Mouse (Mus musculus): ENCODE measurements at regions not wholly inside any gene's neighbourhood (a gene's known extent, or its start where the extent isn't known, plus 50 kb on each side); places are given as distances from the start of the nearest gene placed in this dataset.

DNA sequence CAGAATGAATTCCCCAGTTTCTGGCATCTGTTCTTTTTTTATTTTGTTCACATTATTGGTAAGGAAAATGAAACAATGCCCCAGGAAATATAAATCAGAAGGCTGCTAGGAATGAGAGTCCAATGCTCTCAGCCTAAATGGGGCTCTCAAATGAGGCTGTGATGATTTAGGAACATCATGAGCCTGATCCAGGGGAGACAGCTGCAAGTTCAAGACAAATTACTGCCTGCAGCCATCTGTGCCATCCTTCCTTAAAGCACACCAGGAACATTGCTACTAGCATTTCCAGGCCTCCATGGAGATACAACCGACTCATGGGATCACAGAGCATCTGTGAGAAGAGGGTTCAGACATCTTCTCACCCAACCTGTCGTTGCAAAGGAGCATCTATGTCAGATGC is 219.6 kb downstream of the Cep170 start:
- H3K4me3 ChIP-seq (ENCODE audit: low read depth, low read length), result no peak overlapping the region
- WGBS, result 53% methylated on average over 2 of the region's 2 CpGs
- no peaks in the 10 kb centered on the region for H3K4me1 ChIP-seq (ENCODE audit: control insufficient read depth, insufficient read depth, insufficient read length, low read length)
- H3K36me3 ChIP-seq (ENCODE audit: control insufficient read depth, insufficient read depth, low read length), result no peaks in the 10 kb centered on the region
- H3K27ac ChIP-seq (ENCODE audit: insufficient read depth, low read depth, low read length), result no peak overlapping the region
- TF ChIP-seq POLR2A (IDR thresholded peaks at IDR 0.05; ENCODE audit: low read depth, low read length), result no peak
- no peak for TF ChIP-seq CTCF (IDR thresholded peaks at IDR 0.05; ENCODE audit: extremely low read depth, insufficient read length, insufficient replicate concordance, low read depth, low read length)
- H3K27me3 ChIP-seq (ENCODE audit: control insufficient read depth, insufficient read depth, low read length), result no peaks in the 10 kb centered on the region

DNA sequence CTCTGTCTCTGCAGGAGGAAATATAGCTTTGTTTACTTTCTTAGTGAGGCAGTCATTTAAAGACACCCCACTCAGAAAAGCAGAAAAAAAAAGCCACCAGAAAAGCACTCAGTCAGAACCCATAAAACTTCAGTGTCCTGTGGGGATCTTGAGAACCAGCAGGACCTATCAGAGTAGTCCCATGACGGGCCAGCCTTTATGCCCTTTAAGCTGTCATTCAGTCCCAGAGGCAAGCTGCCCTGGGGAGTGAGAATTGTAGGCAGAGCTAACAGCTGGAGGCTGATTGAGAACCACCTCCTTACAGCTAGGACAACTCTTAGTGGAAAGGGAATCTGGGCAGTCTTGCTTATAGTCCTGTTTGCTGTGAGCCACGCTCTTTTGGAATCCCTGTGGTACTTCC is 225.7 kb downstream of the Cep170 start:
- 41% methylated on average over 2 of the region's 2 CpGs for WGBS
- Histone ChIP-seq H3K4me1 (ENCODE audit: control insufficient read depth, insufficient read depth, insufficient read length, low read length) (no peaks in the 10 kb centered on the region), H3K27me3 (ENCODE audit: control insufficient read depth, insufficient read depth, low read length) (no peaks in the 10 kb centered on the region), H3K36me3 (ENCODE audit: control insufficient read depth, insufficient read depth, low read length) (no peaks in the 10 kb centered on the region), H3K4me3 (ENCODE audit: low read depth, low read length) (no peak overlapping the region), H3K27ac (ENCODE audit: insufficient read depth, low read depth, low read length) (no peak overlapping the region)
- no peak for TF ChIP-seq CTCF (IDR thresholded peaks at IDR 0.05; ENCODE audit: extremely low read depth, insufficient read length, insufficient replicate concordance, low read depth, low read length)
- no peak for TF ChIP-seq POLR2A (IDR thresholded peaks at IDR 0.05; ENCODE audit: low read depth, low read length)

DNA sequence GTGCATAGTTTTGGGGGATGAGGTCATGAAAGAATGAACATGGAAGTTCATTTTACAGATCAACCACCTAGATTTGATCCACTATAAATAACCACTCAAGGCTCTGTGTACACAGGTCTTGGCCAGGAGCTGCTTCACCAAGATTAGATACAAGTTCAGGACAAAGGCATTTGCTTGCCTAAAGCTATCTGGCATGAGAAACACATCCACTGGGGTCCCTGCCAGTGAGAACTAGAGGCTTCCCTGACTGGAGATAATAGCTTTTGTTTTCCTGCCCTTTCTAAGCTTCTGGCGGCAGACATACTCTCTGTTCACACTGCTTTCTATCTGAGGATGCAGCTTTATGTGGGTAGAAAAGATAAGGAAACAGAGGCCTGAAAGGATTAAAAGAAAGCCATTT is 240.2 kb downstream of the Cep170 start:
- Histone ChIP-seq H3K36me3 (ENCODE audit: control insufficient read depth, insufficient read depth, low read length) (no peaks in the 10 kb centered on the region), H3K4me1 (ENCODE audit: control insufficient read depth, insufficient read depth, insufficient read length, low read length) (no peaks in the 10 kb centered on the region), H3K27me3 (ENCODE audit: control insufficient read depth, insufficient read depth, low read length) (no peaks in the 10 kb centered on the region), H3K27ac (ENCODE audit: insufficient read depth, low read depth, low read length) (no peak overlapping the region), H3K4me3 (ENCODE audit: low read depth, low read length) (no peak overlapping the region)
- WGBS, result 43% methylated on average over 1 of the region's 1 CpGs
- TF ChIP-seq CTCF (IDR thresholded peaks at IDR 0.05; ENCODE audit: extremely low read depth, insufficient read length, insufficient replicate concordance, low read depth, low read length), result no peak
- no peak for TF ChIP-seq POLR2A (IDR thresholded peaks at IDR 0.05; ENCODE audit: low read depth, low read length)

DNA sequence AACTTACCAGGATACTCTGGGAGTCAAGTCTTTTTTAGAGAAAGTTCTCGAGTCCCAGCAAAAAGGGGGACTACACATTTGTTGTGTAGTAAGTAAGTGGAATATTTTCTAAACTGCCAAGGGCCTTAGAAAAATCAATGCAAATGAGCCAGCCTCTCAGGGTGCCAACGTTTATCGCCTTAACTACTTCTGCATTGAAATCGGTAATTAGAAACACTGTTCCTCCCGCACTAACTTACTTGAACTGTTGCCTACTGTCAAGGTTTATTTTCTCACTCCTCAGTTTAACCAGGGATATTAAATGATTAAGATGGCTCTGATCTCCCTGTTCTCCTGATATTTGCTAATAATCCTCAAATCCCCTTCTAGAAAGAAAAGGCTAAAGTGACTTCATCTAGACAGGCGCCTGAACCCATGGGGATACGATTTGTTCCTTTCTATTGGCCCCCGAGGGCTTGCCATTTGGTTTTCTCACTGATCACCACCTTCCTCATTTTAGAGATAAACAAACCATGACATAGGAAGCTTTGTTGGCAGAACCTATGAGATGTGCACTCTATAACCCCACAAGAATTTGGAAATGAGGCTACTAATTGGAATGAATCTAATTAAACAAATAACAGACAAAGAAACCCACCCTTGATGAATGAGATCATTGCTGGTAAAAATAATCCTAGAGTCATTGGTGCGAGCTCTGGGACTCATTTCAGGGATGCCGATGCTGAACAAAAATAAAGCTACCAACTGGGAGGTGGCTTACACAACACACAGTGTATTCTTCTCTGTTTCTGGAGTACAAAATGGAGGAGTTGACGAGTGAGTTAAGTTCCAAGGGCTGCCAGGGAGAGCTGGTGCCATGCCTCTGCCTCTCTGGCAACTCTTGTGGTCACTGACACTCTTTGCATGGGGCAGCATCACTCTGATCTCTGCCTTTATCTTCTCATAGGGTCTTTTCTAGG is 255.1 kb downstream of the Cep170 start:
- no peak overlapping the region for H3K27ac ChIP-seq (ENCODE audit: insufficient read depth, low read depth, low read length)
- H3K4me3 ChIP-seq (ENCODE audit: low read depth, low read length), result no peak overlapping the region
- no peaks in the 10 kb centered on the region for H3K27me3 ChIP-seq (ENCODE audit: control insufficient read depth, insufficient read depth, low read length)
- TF ChIP-seq CTCF (IDR thresholded peaks at IDR 0.05; ENCODE audit: extremely low read depth, insufficient read length, insufficient replicate concordance, low read depth, low read length) (no peak), POLR2A (IDR thresholded peaks at IDR 0.05; ENCODE audit: low read depth, low read length) (no peak)
- 77% methylated on average over 11 of the region's 11 CpGs for WGBS
- no peaks in the 10 kb centered on the region for H3K4me1 ChIP-seq (ENCODE audit: control insufficient read depth, insufficient read depth, insufficient read length, low read length)
- no peaks in the 10 kb centered on the region for H3K36me3 ChIP-seq (ENCODE audit: control insufficient read depth, insufficient read depth, low read length)

DNA sequence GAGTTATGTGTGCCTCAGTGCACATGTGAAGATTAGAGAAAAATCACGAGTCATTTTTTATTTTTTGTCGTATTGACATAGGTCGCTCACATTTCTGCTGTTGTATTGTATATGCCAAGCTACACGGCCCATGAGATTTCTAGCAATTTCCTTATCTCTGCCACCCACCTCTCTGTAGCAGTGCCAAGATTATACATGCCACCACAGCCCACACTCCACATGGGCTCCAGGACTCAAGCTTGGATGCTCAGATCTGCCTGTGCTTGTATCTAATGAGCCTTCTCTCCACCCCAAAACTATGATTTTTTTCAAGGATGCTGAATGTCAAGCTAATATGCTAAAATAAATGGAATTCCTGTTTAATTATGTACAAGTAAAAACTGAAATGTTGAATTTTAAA is 259.3 kb upstream of the Pld5 start:
- H3K27ac ChIP-seq (ENCODE audit: insufficient read depth, low read depth, low read length), result no peak overlapping the region
- H3K36me3 ChIP-seq (ENCODE audit: control insufficient read depth, insufficient read depth, low read length), result no peaks in the 10 kb centered on the region
- no peak overlapping the region for H3K4me3 ChIP-seq (ENCODE audit: low read depth, low read length)
- WGBS, result 78% methylated on average over 4 of the region's 4 CpGs
- no peak for TF ChIP-seq CTCF (IDR thresholded peaks at IDR 0.05; ENCODE audit: extremely low read depth, insufficient read length, insufficient replicate concordance, low read depth, low read length)
- TF ChIP-seq POLR2A (IDR thresholded peaks at IDR 0.05; ENCODE audit: low read depth, low read length), result no peak
- no peaks in the 10 kb centered on the region for H3K27me3 ChIP-seq (ENCODE audit: control insufficient read depth, insufficient read depth, low read length)
- H3K4me1 ChIP-seq (ENCODE audit: control insufficient read depth, insufficient read depth, insufficient read length, low read length), result no peaks in the 10 kb centered on the region

DNA sequence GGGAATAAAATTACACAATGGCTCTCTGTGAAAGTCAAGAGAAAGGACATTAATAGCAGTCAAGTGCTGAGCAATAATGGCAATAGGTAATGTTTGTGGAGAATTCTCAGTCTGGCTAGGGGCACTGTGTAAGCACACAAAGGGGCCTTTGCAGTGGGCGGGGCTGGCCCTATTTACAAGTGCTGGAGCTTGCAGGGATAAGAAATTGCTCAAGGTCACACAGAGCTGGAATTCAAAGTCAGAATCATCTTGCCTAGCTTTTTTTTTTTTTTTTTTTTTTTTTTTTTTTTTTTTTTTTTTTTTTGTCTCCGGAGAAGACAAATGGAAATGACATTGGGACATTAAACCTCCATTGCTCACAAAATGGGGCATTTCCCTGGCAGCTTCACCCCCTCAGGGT is 253.9 kb upstream of the Pld5 start:
- H3K4me1 ChIP-seq (ENCODE audit: control insufficient read depth, insufficient read depth, insufficient read length, low read length), result no peaks in the 10 kb centered on the region

DNA sequence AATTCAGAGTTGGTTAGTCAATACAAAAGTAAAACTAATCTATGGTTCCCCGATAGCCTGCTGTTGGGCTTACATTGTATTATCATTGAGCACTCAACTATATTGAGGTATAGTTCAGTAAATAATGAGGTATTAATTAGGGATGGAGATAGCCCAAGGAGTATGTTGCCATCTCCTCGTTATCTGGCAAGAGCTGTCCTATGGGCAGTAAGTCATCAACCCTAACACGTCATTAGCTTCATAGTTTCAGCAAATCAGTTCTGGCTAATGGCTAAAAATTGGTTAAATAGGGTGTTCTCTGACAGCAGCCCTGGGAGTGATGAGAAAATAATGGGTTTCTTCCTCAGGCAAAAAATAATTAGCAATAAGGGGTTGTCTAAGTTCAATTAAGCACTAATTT is 236.4 kb upstream of the Pld5 start:
- Histone ChIP-seq H3K4me3 (ENCODE audit: low read depth, low read length) (no peak overlapping the region), H3K4me1 (ENCODE audit: control insufficient read depth, insufficient read depth, insufficient read length, low read length) (no peaks in the 10 kb centered on the region), H3K36me3 (ENCODE audit: control insufficient read depth, insufficient read depth, low read length) (no peaks in the 10 kb centered on the region), H3K27ac (ENCODE audit: insufficient read depth, low read depth, low read length) (no peak overlapping the region), H3K27me3 (ENCODE audit: control insufficient read depth, insufficient read depth, low read length) (no peaks in the 10 kb centered on the region)
- 82% methylated on average over 3 of the region's 3 CpGs for WGBS
- no peak for TF ChIP-seq POLR2A (IDR thresholded peaks at IDR 0.05; ENCODE audit: low read depth, low read length)
- no peak for TF ChIP-seq CTCF (IDR thresholded peaks at IDR 0.05; ENCODE audit: extremely low read depth, insufficient read length, insufficient replicate concordance, low read depth, low read length)

More for the DNA sequence above, 253.9 kb upstream of the Pld5 start:
- WGBS, result 56% methylated on average over 2 of the region's 2 CpGs
- no peak overlapping the region for H3K4me3 ChIP-seq (ENCODE audit: low read depth, low read length)
- no peak overlapping the region for H3K27ac ChIP-seq (ENCODE audit: insufficient read depth, low read depth, low read length)
- no peak for TF ChIP-seq CTCF (IDR thresholded peaks at IDR 0.05; ENCODE audit: extremely low read depth, insufficient read length, insufficient replicate concordance, low read depth, low read length)
- TF ChIP-seq POLR2A (IDR thresholded peaks at IDR 0.05; ENCODE audit: low read depth, low read length), result no peak
- no peaks in the 10 kb centered on the region for H3K36me3 ChIP-seq (ENCODE audit: control insufficient read depth, insufficient read depth, low read length)
- no peaks in the 10 kb centered on the region for H3K27me3 ChIP-seq (ENCODE audit: control insufficient read depth, insufficient read depth, low read length)

Measured in small intestine, adult 2 months (tissue).